Mouse (Mus musculus): ENCODE measurements around the gene Obp1a. TPM values are rescaled to one million over a fixed set of nuclear protein-coding genes. Genes with fewer than 3 reads are reported as not detected.

Obp1a gene
- not detected in 2 replicates for total RNA-seq (2015)
- total RNA-seq (2017): not detected in 2 replicates

DNA sequence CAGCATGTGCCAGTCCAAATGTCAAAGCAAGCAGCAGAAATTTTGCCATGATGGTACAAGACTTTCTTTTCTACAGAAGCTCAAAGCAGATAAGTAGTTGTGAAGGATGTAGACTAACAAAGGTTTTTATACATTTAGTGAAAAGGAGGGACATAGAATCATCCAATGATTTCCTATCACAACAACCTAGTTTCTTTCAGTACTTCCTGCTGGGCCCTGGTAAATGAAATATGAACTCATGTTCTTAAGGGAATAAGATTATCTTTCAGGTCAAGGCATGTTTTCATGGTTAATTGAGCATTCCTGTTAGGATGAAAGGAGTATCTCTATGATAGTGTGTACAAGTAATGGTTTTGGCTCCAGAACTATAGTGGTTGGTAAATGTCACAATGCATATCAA, at the start of gene Obp1a:
Gene Obp1a, minus strand, starts transcription at position 101 of the 400 bp plus-strand sequence.
- no peak for ATAC-seq (ENCODE audit: poor library complexity, severe bottlenecking)

DNA sequence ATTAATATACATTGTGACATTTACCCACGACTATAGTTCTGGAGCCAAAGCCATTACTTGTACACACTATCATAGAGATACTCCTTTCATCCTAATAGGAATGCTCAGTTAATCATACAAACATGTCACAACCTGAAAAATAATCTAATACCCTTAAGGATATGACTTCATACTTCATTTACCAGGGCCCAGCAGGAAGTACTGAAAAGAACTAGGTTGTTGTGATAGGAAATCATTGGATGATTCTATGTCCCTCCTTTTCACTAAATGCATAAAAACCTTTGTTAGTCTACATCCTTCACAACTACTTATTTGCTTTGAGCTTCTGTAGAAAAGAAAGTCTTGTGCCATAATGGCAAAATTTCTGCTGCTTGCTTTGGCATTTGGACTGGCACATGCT, 34.0 kb upstream of the Obp1a start, which contains the start of gene Gm5938:
Gene Gm5938, plus strand, starts transcription at position 301 of the 400 bp plus-strand sequence.
- no peak for ATAC-seq (ENCODE audit: poor library complexity, severe bottlenecking)

Other genes with a start within 250 kb of the Obp1a start
- gene Pbsn, start 237.8 kb downstream of the Obp1a start, total RNA-seq (2015): not detected in 2 replicates
- not detected in 2 replicates for gene Pbsn, start 237.8 kb downstream of the Obp1a start, total RNA-seq (2017)
- not detected in 2 replicates for gene Gm14744, start 226.6 kb downstream of the Obp1a start, total RNA-seq (2015)
- not detected in 2 replicates for gene Gm14744, start 226.6 kb downstream of the Obp1a start, total RNA-seq (2017)
- not detected in 2 replicates for gene 5430402E10Rik, start 166.3 kb downstream of the Obp1a start, total RNA-seq (2015)
- not detected in 2 replicates for gene 5430402E10Rik, start 166.3 kb downstream of the Obp1a start, total RNA-seq (2017)
- not detected in 2 replicates for gene Gm5938, start 34.1 kb upstream of the Obp1a start, total RNA-seq (2015)
- not detected in 2 replicates for gene Gm5938, start 34.1 kb upstream of the Obp1a start, total RNA-seq (2017)
- gene Obp1b, start 95.4 kb upstream of the Obp1a start, total RNA-seq (2015): not detected in 2 replicates
- gene Obp1b, start 95.4 kb upstream of the Obp1a start, total RNA-seq (2017): not detected in 2 replicates
- gene Gm14743, start 154.5 kb upstream of the Obp1a start, total RNA-seq (2015): not detected in 2 replicates
- gene Gm14743, start 154.5 kb upstream of the Obp1a start, total RNA-seq (2017): not detected in 2 replicates